Mouse (Mus musculus): ENCODE results near the gene Cox5a. TPM values are rescaled to one million over a fixed set of nuclear protein-coding genes. Genes with fewer than 3 reads are reported as not detected.

Cox5a gene
- 730 and 739 TPM in 2 replicates for polyA plus RNA-seq (2014; fragmentation: Nextera tagmentation; extraction: Ambion mirVana)

GRCm38 (mm10) chr9:57521056-57521911 lies at the start of gene Cox5a:
Cox5a (plus strand) TSS chr9:57521274.
- peak within 1 kb of the TSS; percentile 82 for H3K4me2 ChIP-seq
- no peaks in the 10 kb centered on the region for H3K27me3 ChIP-seq (ENCODE audit: control insufficient read depth, insufficient read depth, low read length)
- no peaks in the 10 kb centered on the region for H3K36me3 ChIP-seq (ENCODE audit: control insufficient read depth, insufficient read depth, low read length)
- H3K4me3 ChIP-seq (ENCODE audit: low read depth, low read length), result peak within 1 kb of the TSS; percentile 94
- ATAC-seq (ENCODE audit: low FRiP score), result peak; percentile 96
- H3K4me1 ChIP-seq (ENCODE audit: control insufficient read depth, insufficient read depth, low read length), result peaks cover 13% of the 10 kb centered on the region
- peak within 1 kb of the TSS; percentile 95 for H3K9ac ChIP-seq (ENCODE audit: low read length)
- WGBS, result under 1% methylated on average over 94 of the region's 95 CpGs
- peak; percentile 99 for DNase-seq (ENCODE audit: low spot score, missing footprints)
- no peaks in the 10 kb centered on the region for H3K9me3 ChIP-seq (ENCODE audit: control insufficient read depth, low read length)
- peak within 1 kb of the TSS; percentile 73 for H3K27ac ChIP-seq (ENCODE audit: low read depth, low read length)

- ATAC-seq (ENCODE audit: low FRiP score) (peak; percentile 55; the same call in 1 of the 2 replicates), DNase-seq (ENCODE audit: low spot score, missing footprints) (peak; percentile 97)
- Histone ChIP-seq H3K27me3 (ENCODE audit: control insufficient read depth, insufficient read depth, low read length) (no peaks in the 10 kb centered on the region), H3K27ac (ENCODE audit: low read depth, low read length) (no peak overlapping the region), H3K4me2 (no peak overlapping the region; the same call in 1 of the 2 replicates), H3K9me3 (ENCODE audit: control insufficient read depth, low read length) (no peaks in the 10 kb centered on the region), H3K36me3 (ENCODE audit: control insufficient read depth, insufficient read depth, low read length) (no peaks in the 10 kb centered on the region), H3K4me3 (ENCODE audit: low read depth, low read length) (no peak overlapping the region), H3K4me1 (ENCODE audit: control insufficient read depth, insufficient read depth, low read length) (no peaks in the 10 kb centered on the region), H3K9ac (ENCODE audit: low read length) (peak overlapping the region; percentile 20; the same call in 1 of the 2 replicates)
- 18% methylated on average over 7 of the region's 7 CpGs for WGBS
Observed at GRCm38 (mm10) chr9:57485774-57486173, 35.3 kb upstream of the Cox5a start.

- Histone ChIP-seq H3K9ac (ENCODE audit: low read length) (no peak overlapping the region), H3K9me3 (ENCODE audit: control insufficient read depth, low read length) (no peaks in the 10 kb centered on the region), H3K27me3 (ENCODE audit: control insufficient read depth, insufficient read depth, low read length) (no peaks in the 10 kb centered on the region), H3K4me1 (ENCODE audit: control insufficient read depth, insufficient read depth, low read length) (no peaks in the 10 kb centered on the region), H3K4me3 (ENCODE audit: low read depth, low read length) (no peak overlapping the region), H3K4me2 (no peak overlapping the region), H3K36me3 (ENCODE audit: control insufficient read depth, insufficient read depth, low read length) (no peaks in the 10 kb centered on the region), H3K27ac (ENCODE audit: low read depth, low read length) (no peak overlapping the region)
- WGBS, result 75% methylated on average over 7 of the region's 7 CpGs
- no peak for ATAC-seq (ENCODE audit: low FRiP score)
- DNase-seq (ENCODE audit: low spot score, missing footprints), result peak; percentile 12
Observed at GRCm38 (mm10) chr9:57487807-57488206, 33.3 kb upstream of the Cox5a start.

GRCm38 (mm10) chr9:57493532-57493931 lies 27.5 kb upstream of the Cox5a start:
- 96% methylated on average over 2 of the region's 2 CpGs for WGBS
- Histone ChIP-seq H3K36me3 (ENCODE audit: control insufficient read depth, insufficient read depth, low read length) (no peaks in the 10 kb centered on the region), H3K9ac (ENCODE audit: low read length) (no peak overlapping the region), H3K27me3 (ENCODE audit: control insufficient read depth, insufficient read depth, low read length) (no peaks in the 10 kb centered on the region), H3K4me1 (ENCODE audit: control insufficient read depth, insufficient read depth, low read length) (no peaks in the 10 kb centered on the region), H3K27ac (ENCODE audit: low read depth, low read length) (no peak overlapping the region), H3K4me2 (no peak overlapping the region), H3K4me3 (ENCODE audit: low read depth, low read length) (no peak overlapping the region), H3K9me3 (ENCODE audit: control insufficient read depth, low read length) (no peaks in the 10 kb centered on the region)
- DNase-seq (ENCODE audit: low spot score, missing footprints), result peak; percentile 45
- ATAC-seq (ENCODE audit: low FRiP score), result no peak

GRCm38 (mm10) chr9:57494970-57495369 lies 26.1 kb upstream of the Cox5a start:
- no peak for ATAC-seq (ENCODE audit: low FRiP score)
- no peak for DNase-seq (ENCODE audit: low spot score, missing footprints)
- no peaks in the 10 kb centered on the region for H3K36me3 ChIP-seq (ENCODE audit: control insufficient read depth, insufficient read depth, low read length)
- no peak overlapping the region for H3K27ac ChIP-seq (ENCODE audit: low read depth, low read length)
- H3K4me1 ChIP-seq (ENCODE audit: control insufficient read depth, insufficient read depth, low read length), result no peaks in the 10 kb centered on the region
- H3K27me3 ChIP-seq (ENCODE audit: control insufficient read depth, insufficient read depth, low read length), result peaks cover 1% of the 10 kb centered on the region; the same call in 1 of the 2 replicates
- H3K9me3 ChIP-seq (ENCODE audit: control insufficient read depth, low read length), result no peaks in the 10 kb centered on the region
- H3K9ac ChIP-seq (ENCODE audit: low read length), result no peak overlapping the region
- no peak overlapping the region for H3K4me2 ChIP-seq
- no peak overlapping the region for H3K4me3 ChIP-seq (ENCODE audit: low read depth, low read length)

GRCm38 (mm10) chr9:57497236-57497635 lies 23.8 kb upstream of the Cox5a start:
- no peak overlapping the region for H3K4me2 ChIP-seq
- H3K9me3 ChIP-seq (ENCODE audit: control insufficient read depth, low read length), result no peaks in the 10 kb centered on the region
- ATAC-seq (ENCODE audit: low FRiP score) (no peak), DNase-seq (ENCODE audit: low spot score, missing footprints) (peak; percentile 65)
- peaks cover 10% of the 10 kb centered on the region for H3K4me1 ChIP-seq (ENCODE audit: control insufficient read depth, insufficient read depth, low read length)
- H3K27ac ChIP-seq (ENCODE audit: low read depth, low read length), result no peak overlapping the region
- no peak overlapping the region for H3K4me3 ChIP-seq (ENCODE audit: low read depth, low read length)
- no peaks in the 10 kb centered on the region for H3K36me3 ChIP-seq (ENCODE audit: control insufficient read depth, insufficient read depth, low read length)
- WGBS, result 85% methylated on average over 5 of the region's 5 CpGs
- peaks cover 23% of the 10 kb centered on the region; the same call in 1 of the 2 replicates for H3K27me3 ChIP-seq (ENCODE audit: control insufficient read depth, insufficient read depth, low read length)
- H3K9ac ChIP-seq (ENCODE audit: low read length), result no peak overlapping the region

- H3K9me3 ChIP-seq (ENCODE audit: control insufficient read depth, low read length), result no peaks in the 10 kb centered on the region
- no peak overlapping the region for H3K27ac ChIP-seq (ENCODE audit: low read depth, low read length)
- ATAC-seq (ENCODE audit: low FRiP score) (no peak), DNase-seq (ENCODE audit: low spot score, missing footprints) (no peak)
- H3K4me2 ChIP-seq, result no peak overlapping the region
- no peaks in the 10 kb centered on the region for H3K36me3 ChIP-seq (ENCODE audit: control insufficient read depth, insufficient read depth, low read length)
- H3K9ac ChIP-seq (ENCODE audit: low read length), result no peak overlapping the region
- H3K27me3 ChIP-seq (ENCODE audit: control insufficient read depth, insufficient read depth, low read length), result peaks cover 36% of the 10 kb centered on the region
- 48% methylated on average over 7 of the region's 7 CpGs for WGBS
- H3K4me3 ChIP-seq (ENCODE audit: low read depth, low read length), result no peak overlapping the region
- peaks cover 12% of the 10 kb centered on the region for H3K4me1 ChIP-seq (ENCODE audit: control insufficient read depth, insufficient read depth, low read length)
Observed at GRCm38 (mm10) chr9:57498536-57498935, 22.5 kb upstream of the Cox5a start.

- Histone ChIP-seq H3K4me3 (ENCODE audit: low read depth, low read length) (peak overlapping the region; percentile 10; the same call in 1 of the 2 replicates), H3K9me3 (ENCODE audit: control insufficient read depth, low read length) (no peaks in the 10 kb centered on the region), H3K27me3 (ENCODE audit: control insufficient read depth, insufficient read depth, low read length) (peaks cover 65% of the 10 kb centered on the region), H3K4me2 (peak overlapping the region; percentile 32), H3K27ac (ENCODE audit: low read depth, low read length) (no peak overlapping the region), H3K4me1 (ENCODE audit: control insufficient read depth, insufficient read depth, low read length) (peaks cover 24% of the 10 kb centered on the region), H3K9ac (ENCODE audit: low read length) (peak overlapping the region; percentile 28), H3K36me3 (ENCODE audit: control insufficient read depth, insufficient read depth, low read length) (no peaks in the 10 kb centered on the region)
- DNase-seq (ENCODE audit: low spot score, missing footprints) (no peak), ATAC-seq (ENCODE audit: low FRiP score) (no peak)
- 3% methylated on average over 13 of the region's 13 CpGs for WGBS
Observed at GRCm38 (mm10) chr9:57501452-57501851, 19.6 kb upstream of the Cox5a start.

GRCm38 (mm10) chr9:57501861-57502260 lies 19.2 kb upstream of the Cox5a start:
- Histone ChIP-seq H3K27ac (ENCODE audit: low read depth, low read length) (no peak overlapping the region), H3K27me3 (ENCODE audit: control insufficient read depth, insufficient read depth, low read length) (peaks cover 66% of the 10 kb centered on the region), H3K9ac (ENCODE audit: low read length) (peak overlapping the region; percentile 28), H3K4me2 (peak overlapping the region; percentile 32), H3K4me3 (ENCODE audit: low read depth, low read length) (peak overlapping the region; percentile 10; the same call in 1 of the 2 replicates), H3K9me3 (ENCODE audit: control insufficient read depth, low read length) (no peaks in the 10 kb centered on the region), H3K4me1 (ENCODE audit: control insufficient read depth, insufficient read depth, low read length) (peaks cover 24% of the 10 kb centered on the region), H3K36me3 (ENCODE audit: control insufficient read depth, insufficient read depth, low read length) (no peaks in the 10 kb centered on the region)
- no peak for ATAC-seq (ENCODE audit: low FRiP score)
- peak; percentile 94 for DNase-seq (ENCODE audit: low spot score, missing footprints)
- WGBS, result 0% methylated on average over 20 of the region's 20 CpGs
